Mouse (Mus musculus) left cerebral cortex, postnatal 14 days (tissue): ENCODE measurements around the gene Taar5. TPM values are rescaled to one million over a fixed set of nuclear protein-coding genes. Genes with fewer than 3 reads are reported as not detected.

Experiments
- DNase-seq, 2 experiments: peaks; one replicate each; pipeline ENCODE4 v3.0.0; 2021 to 2022; ENCODE audit warnings: low spot score in 2 of 2, mixed read lengths in 1 of 2
- intact Hi-C: fragments of 180-260 bp; cut with DNase I; formaldehyde crosslinking; loops from one replicate; pipeline ENCODE4 v1.15.1; 2025
- total RNA-seq, 2 experiments: library from RNA; stranded (reverse); gene quantifications; 2 replicates each; pipeline ENCODE4 v1.2.3; 2021

Taar5 gene
- total RNA-seq, 2 experiments from 2014 or later, result not detected

DNA sequence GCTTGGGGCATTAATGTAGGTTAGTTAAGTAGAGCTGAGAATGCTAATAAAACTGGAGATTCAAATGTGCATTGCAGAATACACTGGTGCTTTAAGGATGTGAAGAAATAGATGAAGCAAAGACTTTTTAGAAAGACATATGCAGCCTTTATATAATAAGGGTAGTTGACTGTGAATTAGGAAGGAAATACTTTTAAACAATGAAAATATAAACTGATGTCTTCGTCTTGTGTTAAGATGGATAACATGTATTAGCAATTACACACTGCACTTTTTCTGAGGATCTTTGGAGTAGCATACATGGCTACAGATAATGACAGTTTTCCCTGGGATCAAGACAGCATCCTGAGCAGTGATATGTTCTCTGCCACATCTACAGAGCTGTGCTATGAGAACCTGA is 29.1 kb downstream of the Taar5 start, which contains the start of gene Taar7b:
Taar7b (plus strand) TSS at position 301 of the 400 bp plus-strand sequence.
- intact Hi-C loops, result no loop called here
- no peak for DNase-seq

- intact Hi-C loops, result no loop called here
- no peak for DNase-seq
These were observed 35.9 kb downstream of the Taar5 start for GRCm38 (mm10) chr10:24006442-24006841.

DNA sequence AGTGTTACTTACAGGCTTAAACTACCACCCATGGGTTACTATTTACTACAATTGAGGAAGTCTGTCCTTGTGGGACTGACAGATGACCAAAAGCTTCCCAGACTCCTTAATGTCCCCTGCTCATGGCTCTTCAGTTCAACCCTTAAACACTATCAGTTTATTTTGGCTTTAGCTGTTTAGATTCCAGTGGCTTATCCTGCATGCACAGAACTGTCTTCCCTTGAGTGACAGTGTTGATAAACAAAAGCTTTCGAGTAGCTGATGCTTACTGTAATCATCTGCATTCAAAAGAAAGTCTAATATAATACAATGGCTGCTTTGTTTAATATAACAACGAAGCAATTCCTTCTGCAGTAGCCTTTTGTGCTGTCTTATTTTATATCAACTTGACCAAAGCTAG is 36.5 kb downstream of the Taar5 start:
- intact Hi-C loops, result no loop called here
- DNase-seq, result no peak

GRCm38 (mm10) chr10:24008143-24008542 is 37.6 kb downstream of the Taar5 start:
- intact Hi-C loops, result no loop called here
- DNase-seq, result no peak

Other genes with a start within 250 kb of the Taar5 start
- gene Rps12, start 183.4 kb upstream of the Taar5 start, total RNA-seq, result 100 to 1,000 TPM; 222 to 226 TPM
- 10 to 100 TPM; 18.3 to 23.3 TPM for gene Slc18b1, start 173.7 kb upstream of the Taar5 start, total RNA-seq
- under 1 TPM in 1 of 2 experiments, not detected in 1; 0.19 TPM for gene Vnn3, start 119.2 kb upstream of the Taar5 start, total RNA-seq
- under 1 TPM in 1 of 2 experiments, not detected in 1; 0.13 TPM for gene Vnn1, start 76.0 kb upstream of the Taar5 start, total RNA-seq
- gene Taar1, start 50.4 kb upstream of the Taar5 start, total RNA-seq, result not detected
- not detected for gene Taar2, start 32.1 kb upstream of the Taar5 start, total RNA-seq
- not detected for gene Taar3, start 21.1 kb upstream of the Taar5 start, total RNA-seq
- gene Taar4, start 10.2 kb upstream of the Taar5 start, total RNA-seq, result not detected
- gene Taar6, start 14.9 kb downstream of the Taar5 start, total RNA-seq, result not detected
- gene Taar7a, start 22.8 kb downstream of the Taar5 start, total RNA-seq, result not detected
- gene Taar7b, start 29.2 kb downstream of the Taar5 start, total RNA-seq, result not detected
- not detected for gene Taar7d, start 56.5 kb downstream of the Taar5 start, total RNA-seq
- not detected for gene Taar7e, start 66.9 kb downstream of the Taar5 start, total RNA-seq
- not detected for gene Taar7f, start 78.8 kb downstream of the Taar5 start, total RNA-seq
- not detected for gene Taar8a, start 105.8 kb downstream of the Taar5 start, total RNA-seq
- not detected for gene Taar8b, start 121.6 kb downstream of the Taar5 start, total RNA-seq
- gene Taar8c, start 131.2 kb downstream of the Taar5 start, total RNA-seq, result not detected
- not detected for gene Taar9, start 138.8 kb downstream of the Taar5 start, total RNA-seq
- 100 to 1,000 TPM; 150 to 156 TPM for gene Stx7, start 178.6 kb downstream of the Taar5 start, total RNA-seq